Mouse (Mus musculus): ENCODE results near the gene Tescl.

GRCm38 (mm10) chr7:24365258-24366014 lies 31.7 kb upstream of the Tescl start:
- TF ChIP-seq CTCF (IDR thresholded peaks at IDR 0.05; ENCODE audit: low read depth, low read length): no peak
- TF ChIP-seq POLR2A (IDR thresholded peaks at IDR 0.05; ENCODE audit: borderline replicate concordance, low read depth, low read length): no peak
